1 mouse cellular context compared by ENCODE assay signal in genomic region chr2:118978064-118978463, GRCm38 (mm10).
A peak's percentile ranks its signal among the peaks of the same experiment; 100 is the strongest.
TF ChIP-seq lines count a peak whose summit lies in the region.

No protein-coding gene starts in this region.

TF ChIP-seq in MEL, 35 proteins besides CTCF, POLR2A, EP300 and RAD21 (continued from another document):
- TF ChIP-seq MAX (IDR thresholded peaks at IDR 0.05; ENCODE audit: low read length) (peak; percentile 44; the same call in 1 of the 2 replicates), ZKSCAN1 (IDR thresholded peaks at IDR 0.05; ENCODE audit: low read depth, low read length) (no peak), MAFK (IDR thresholded peaks at IDR 0.05; ENCODE audit: borderline replicate concordance, low read depth, low read length) (no peak)
